Mouse (Mus musculus) bone marrow macrophage, adult 2 months (primary cell): ENCODE data around the gene Poll.

Experiments
- CTCF ChIP-seq: IDR thresholded peaks from 2 replicates; pipeline ENCODE4 v1.5.1; 2012; ENCODE audit warnings: low read depth, mild to moderate bottlenecking, low read length, moderate library complexity
- POLR2A ChIP-seq: IDR thresholded peaks from 2 replicates; pipeline ENCODE4 v1.6.1; 2012; ENCODE audit warnings: mild to moderate bottlenecking, low read depth, low read length, borderline replicate concordance

- TF ChIP-seq POLR2A (no peak), CTCF (no peak)
Measured at GRCm38 (mm10) chr19:45586850-45587249, 26.5 kb upstream of the Poll start.
